Mouse (Mus musculus): ENCODE measurements around the gene Usp45.

The Usp45 gene

GRCm38 (mm10) chr4:21793631-21794030, 26.7 kb downstream of the Usp45 start:
- DNase-seq: no peak

DNA sequence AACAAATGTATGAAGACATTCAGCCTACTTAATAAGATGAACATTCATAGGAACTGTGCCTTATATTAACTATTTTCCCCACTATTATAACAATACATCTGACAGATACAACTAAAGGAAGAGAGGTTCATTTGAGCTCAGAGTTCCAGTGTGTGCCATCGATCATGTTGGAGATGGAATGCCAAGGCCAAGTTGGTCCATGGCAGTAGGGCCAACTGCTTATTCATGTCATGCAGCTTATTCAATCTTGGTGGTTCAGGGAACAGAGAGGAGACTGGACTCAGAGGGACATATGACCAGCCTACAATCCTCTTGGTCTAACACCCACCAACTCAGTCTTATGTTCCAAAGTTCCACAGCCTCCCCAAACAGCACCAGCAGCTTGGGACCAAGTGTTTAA, 34.1 kb downstream of the Usp45 start:
- no peak for DNase-seq

- no peak for DNase-seq
Observed at GRCm38 (mm10) chr4:21801620-21802019, 34.7 kb downstream of the Usp45 start.

GRCm38 (mm10) chr4:21807204-21807603, 40.2 kb downstream of the Usp45 start:
- no peak for DNase-seq

- DNase-seq: no peak
Observed at GRCm38 (mm10) chr4:21810608-21811007, 43.7 kb downstream of the Usp45 start.

DNA sequence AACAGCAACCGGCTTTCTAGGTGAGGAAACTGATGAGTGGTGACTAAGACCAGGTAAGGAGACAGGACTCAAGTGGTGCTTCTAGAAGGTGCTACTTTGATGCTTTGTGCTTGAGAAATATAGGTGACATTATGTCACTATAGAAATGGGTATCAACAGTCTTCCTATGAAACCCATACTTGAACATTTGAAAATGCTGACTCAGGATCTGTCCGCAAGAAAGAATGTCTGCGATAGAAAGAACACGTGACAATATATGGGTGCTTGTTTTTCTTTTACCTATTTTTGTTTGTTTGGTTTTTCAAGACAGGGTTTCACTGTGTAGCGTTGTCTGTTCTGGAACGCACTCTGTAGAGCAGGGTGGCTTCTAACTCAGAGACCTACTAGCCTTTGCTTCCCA, 45.7 kb downstream of the Usp45 start:
- no peak for DNase-seq

- DNase-seq: peak; percentile 62
Observed at GRCm38 (mm10) chr4:21814029-21814428, 47.1 kb downstream of the Usp45 start.

DNA sequence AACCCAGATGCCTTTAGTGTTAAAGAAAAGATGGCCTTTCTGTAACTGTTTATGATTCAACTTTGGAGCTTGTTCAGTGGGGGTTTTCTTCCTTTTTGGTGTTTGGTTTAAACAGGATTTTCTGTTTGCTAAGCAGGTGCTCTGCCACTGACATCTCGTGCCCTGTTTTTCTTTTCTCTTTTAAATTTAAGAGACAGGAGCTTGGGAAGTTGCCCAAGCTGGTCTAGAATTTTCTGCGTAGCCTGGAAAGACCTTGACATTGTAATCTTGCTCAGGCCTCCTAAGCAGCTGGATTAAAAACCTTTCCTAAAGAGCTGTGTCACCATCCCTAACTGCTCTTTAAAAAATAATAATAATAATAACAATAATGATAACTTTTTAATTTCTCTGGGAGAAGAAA, 59.7 kb downstream of the Usp45 start:
- no peak for DNase-seq

DNA sequence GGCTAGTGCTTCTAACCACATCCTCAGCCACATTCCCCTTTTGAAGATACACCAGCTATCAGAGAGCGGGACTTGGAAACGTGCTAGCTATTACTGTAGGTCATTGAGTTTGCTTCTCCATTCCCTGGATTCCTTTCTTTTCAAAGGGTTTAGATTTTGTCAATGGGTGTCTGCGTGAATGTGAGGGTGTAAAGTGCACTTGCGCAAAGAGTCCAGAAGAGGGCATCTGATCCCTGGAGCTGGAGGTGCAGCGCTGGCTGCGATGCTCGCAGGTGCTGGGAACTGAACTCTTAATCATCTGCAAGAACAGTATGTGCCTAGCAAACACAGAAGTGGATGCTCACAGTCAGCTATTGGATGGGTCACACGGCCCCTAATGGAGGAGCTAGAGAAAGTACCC, 65.9 kb downstream of the Usp45 start:
- DNase-seq: no peak

GRCm38 (mm10) chr4:21847481-21848286, 80.7 kb downstream of the Usp45 start, which contains the start of gene Pnisr:
Gene Pnisr, plus strand, starts transcription at chr4:21847583.
- DNase-seq: peak; percentile 93

DNA sequence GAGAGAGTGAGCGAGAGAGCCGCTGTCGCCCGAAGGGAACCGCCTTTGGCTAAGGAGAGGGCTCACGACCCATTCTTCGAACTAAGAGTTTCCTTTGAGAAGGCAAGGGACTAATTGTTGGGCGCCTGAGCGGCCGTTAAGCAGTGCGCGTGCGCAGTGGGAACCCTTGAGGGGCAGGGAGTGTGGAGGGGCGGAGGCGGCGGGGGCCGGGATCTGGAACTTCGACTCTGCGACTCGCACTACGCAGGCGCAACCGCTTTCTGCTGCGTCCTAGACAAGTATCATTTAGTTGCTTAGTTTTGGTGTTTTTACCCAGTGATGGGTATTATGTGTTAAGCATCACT, 81.3 kb downstream of the Usp45 start:
- peak; percentile 94 for DNase-seq

- no peak for DNase-seq
Observed at GRCm38 (mm10) chr4:21857481-21857880, 90.5 kb downstream of the Usp45 start.

GRCm38 (mm10) chr4:21865226-21865625, 98.3 kb downstream of the Usp45 start:
- DNase-seq: no peak

GRCm38 (mm10) chr4:21878776-21879175, 111.8 kb downstream of the Usp45 start:
- DNase-seq: no peak

DNA sequence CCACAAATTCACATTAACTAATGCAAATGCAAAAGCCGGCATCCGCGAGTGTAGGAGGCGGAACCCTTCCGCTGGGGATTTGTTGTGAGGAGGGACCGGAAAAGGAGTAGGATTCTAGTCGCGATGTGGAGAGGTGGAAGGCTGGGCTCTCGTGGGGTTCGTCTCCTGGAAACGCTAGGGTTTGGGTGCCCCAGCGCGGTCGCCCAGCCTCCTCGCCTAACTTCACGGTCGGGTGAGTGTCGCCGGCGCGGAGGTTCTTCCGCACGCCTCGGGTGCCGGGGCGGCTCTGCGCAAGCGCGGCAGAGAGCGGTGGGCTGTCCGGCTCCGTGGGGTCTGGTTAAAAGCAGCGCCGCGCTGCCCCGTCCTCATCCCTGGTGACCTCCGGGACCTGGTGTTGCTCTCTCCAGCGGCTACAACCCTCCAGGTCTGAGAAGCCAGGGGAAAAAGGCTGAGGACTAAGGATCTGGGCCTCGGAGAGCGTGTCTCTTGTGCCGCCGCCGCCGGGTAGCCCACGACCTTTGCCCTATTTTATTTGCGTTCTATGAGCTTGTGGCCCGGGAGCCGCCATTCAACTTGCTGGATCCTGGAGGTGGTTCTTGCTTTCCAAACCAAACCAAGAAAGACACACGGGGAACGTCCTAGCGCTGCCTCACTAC, 112.7 kb downstream of the Usp45 start, which contains the start of gene Coq3:
Gene Coq3, plus strand, starts transcription at position 109 of the 656 bp plus-strand sequence.
- DNase-seq: peak; percentile 86

DNA sequence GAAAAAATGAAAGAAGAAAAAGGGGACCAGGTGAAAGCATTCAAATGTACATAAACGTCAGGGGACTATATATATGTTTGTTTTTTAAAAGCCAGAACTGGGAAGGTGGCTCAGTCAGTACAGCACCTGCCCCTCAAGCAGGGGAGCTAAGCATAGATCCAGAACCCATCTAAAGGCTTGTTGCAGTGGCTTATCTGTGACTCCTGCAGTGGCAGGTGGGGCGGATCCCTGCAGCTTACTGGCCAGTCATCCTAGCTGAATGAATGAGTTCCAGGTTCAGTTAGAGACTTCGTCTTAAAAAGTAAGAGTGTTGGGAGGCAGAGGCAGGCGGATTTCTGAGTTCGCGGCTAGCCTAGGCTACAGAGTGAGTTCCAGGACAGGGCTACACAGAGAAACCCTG, 115.8 kb downstream of the Usp45 start:
- no peak for DNase-seq

- no peak for DNase-seq
Observed at GRCm38 (mm10) chr4:21885831-21886230, 118.9 kb downstream of the Usp45 start.
